Mouse (Mus musculus) E14TG2a.4 (cell line): Measurements from ENCODE around the gene H2-M5.

ENCODE experiments used
- CTCF ChIP-seq: conservative IDR thresholded peaks from 2 replicates; pipeline ENCODE4 v1.5.1; 2014; ENCODE audit warnings: low read length
- POU5F1 ChIP-seq: IDR thresholded peaks from 2 replicates; pipeline ENCODE4 v1.6.1; 2014; ENCODE audit warnings: low read length, borderline replicate concordance

DNA sequence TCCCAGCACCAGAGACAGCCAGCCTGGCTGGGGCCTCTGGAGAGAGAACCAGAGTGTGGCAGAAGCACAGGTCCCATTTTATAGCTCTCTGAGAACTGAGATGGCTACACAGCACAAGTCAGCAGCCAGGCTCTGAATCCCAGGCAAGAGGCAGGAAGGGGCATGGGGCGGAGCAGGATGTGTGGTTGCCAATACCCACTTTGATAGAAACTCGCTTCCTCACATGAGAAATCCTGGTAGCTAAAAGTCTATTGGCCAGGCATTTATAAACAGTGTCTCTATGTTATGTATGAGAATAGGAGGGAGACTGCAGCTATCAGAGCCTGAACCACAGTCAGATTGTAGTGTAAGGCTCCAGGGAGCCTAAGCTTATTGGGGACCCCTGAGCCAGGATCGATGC lies 16.5 kb downstream of the H2-M5 start:
- TF ChIP-seq CTCF (no peak), POU5F1 (no peak)
